Mouse (Mus musculus) inflammation-experienced regulatory T-cells, adult 6 months (primary cell): ENCODE measurements at regions not wholly inside any gene's neighbourhood (a gene's known extent, or its start where the extent isn't known, plus 50 kb on each side); places are given as distances from the start of the nearest gene placed in this dataset.
"Not testable (repeated sequence)": the region's sequence is repeated elsewhere in the genome, so short reads cannot be mapped to it uniquely, and the experiment has no call there.

ENCODE experiments used
- ATAC-seq: one replicate; pipeline ENCODE4 v1.8.0; 2017

- ATAC-seq: peak; percentile 98
These were observed 55.3 kb downstream of the Spin2c start for GRCm38 (mm10) chrX:153887285-153887684.

GRCm38 (mm10) chrX:153927996-153928395 lies 84.4 kb downstream of the Samt1 start:
- no peak for ATAC-seq

- ATAC-seq: peak; percentile 86
These were observed 79.9 kb downstream of the Samt1 start for GRCm38 (mm10) chrX:153932586-153932985.

GRCm38 (mm10) chrX:153936111-153936510 lies 76.3 kb downstream of the Samt1 start:
- ATAC-seq: no peak

GRCm38 (mm10) chrX:153937346-153937745 lies 75.1 kb downstream of the Samt1 start:
- no peak for ATAC-seq

GRCm38 (mm10) chrX:153940089-153940488 lies 72.4 kb downstream of the Samt1 start:
- ATAC-seq: no peak

GRCm38 (mm10) chrX:153941130-153941529 lies 71.3 kb downstream of the Samt1 start:
- ATAC-seq: not testable (repeated sequence)
